Mouse (Mus musculus) adrenal gland (tissue): ENCODE measurements around the gene Rfx3.

ENCODE experiments used
- intact Hi-C: fragments of 180-260 bp; cut with DNase I; formaldehyde crosslinking; loops from one replicate; pipeline ENCODE4 v1.15.1; 2025

The Rfx3 gene

DNA sequence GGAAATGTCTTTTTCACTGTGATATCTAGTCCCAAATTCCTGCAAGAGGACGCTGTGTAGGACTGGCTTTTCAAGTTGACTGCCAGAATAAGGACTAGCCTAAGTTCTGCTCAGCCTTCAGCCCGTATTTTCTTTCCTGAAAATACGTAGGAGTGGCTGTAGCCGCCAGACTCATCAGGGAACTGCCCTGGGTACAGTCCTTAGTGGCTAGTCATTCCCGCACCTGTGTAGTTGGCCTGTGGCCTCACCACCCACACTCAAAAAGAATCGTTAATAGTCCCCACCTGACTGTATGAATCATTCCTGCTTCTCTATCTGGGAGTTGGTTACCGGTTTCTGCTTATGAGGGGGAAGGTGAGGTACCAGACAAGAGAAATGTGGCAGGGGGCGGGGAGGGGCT, 272.1 kb downstream of the Rfx3 start:
- intact Hi-C loops = no loop called here

DNA sequence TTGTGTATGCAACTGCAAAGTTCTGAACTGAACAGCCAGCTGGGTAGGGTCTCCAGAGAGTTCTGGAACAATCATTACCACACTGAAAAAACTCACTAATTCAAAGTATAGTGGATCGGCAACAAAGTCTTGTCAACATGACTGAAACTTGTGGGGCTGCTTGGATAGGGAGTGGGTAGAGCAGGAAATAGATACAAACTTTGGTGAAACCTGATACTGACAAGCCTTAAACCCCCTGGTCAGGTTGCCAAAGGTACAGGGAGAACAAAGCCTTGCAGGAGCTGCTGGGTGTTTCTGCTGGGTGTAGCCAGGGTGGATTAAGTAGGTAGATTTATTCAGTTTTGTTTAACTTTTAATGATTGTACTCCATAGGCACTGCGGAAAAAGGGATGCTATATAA, 274.4 kb downstream of the Rfx3 start:
- intact Hi-C loops = no loop called here

DNA sequence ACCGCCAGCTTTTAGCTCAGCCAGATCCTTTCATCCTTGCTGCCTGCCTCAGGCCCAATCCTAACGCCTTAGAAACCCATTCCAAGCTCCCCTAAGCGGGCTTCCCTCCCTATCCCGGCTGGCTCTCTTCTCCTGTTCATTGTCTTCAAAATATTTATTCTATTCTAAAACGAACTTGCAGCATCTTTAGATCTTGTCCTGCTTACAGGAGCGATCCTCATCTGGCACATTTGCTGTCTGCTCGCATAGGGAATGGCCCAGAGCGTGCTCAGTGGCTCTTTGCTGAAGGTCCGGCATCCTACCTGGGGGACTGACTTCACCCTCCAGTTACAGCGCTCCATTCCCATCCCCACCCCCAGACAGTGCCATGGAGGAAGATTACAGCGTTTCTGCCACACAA, 292.0 kb downstream of the Rfx3 start:
- intact Hi-C loops = no loop called here

DNA sequence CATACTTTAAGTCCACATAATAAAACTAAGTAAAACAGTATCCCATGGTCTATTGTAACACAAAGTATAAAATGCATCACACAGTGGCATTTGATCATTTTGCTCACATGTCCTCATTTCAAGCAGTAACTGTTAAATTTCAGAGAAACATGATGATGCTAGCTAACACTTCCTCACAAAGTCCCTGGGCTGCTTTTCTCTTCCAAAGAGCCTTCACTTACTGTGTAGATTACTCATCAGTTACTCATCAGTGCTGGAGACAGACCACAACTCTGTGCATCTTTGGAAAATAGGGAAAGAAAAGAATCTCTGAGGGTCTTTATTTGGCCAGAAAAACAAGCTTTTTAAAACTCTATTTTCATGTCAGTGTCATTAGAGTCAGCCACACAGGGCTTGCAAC, 294.7 kb downstream of the Rfx3 start:
- intact Hi-C loops = no loop called here
